Mouse (Mus musculus) A20 (cell line): ENCODE measurements at regions not wholly inside any gene's neighbourhood (a gene's known extent, or its start where the extent isn't known, plus 50 kb on each side); places are given as distances from the start of the nearest gene placed in this dataset.

ENCODE experiments used
- DNase-seq: peaks from one replicate; pipeline ENCODE4 v3.0.0-alpha.2; 2011; ENCODE audit warnings: low read depth, low spot score

DNA sequence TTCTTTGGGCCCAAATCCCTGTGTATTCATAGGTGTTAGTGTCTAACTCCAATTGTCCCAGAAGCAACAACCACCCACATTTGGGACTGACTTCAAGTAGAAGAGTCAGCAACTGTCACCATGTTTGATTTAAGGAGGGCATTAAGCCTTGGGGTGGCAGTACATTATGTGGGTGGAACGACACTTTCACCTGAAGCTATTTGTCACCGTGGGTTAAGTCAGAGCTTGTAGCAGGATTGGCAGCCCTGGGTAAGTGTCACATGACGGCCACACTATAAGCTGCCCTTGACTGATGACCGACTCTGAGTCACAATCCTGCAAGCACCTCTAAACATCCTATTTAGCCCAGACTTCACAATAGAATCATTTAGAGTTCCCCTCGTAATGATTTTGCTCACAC lies 236.7 kb upstream of the A1bg start:
- no peak for DNase-seq

DNA sequence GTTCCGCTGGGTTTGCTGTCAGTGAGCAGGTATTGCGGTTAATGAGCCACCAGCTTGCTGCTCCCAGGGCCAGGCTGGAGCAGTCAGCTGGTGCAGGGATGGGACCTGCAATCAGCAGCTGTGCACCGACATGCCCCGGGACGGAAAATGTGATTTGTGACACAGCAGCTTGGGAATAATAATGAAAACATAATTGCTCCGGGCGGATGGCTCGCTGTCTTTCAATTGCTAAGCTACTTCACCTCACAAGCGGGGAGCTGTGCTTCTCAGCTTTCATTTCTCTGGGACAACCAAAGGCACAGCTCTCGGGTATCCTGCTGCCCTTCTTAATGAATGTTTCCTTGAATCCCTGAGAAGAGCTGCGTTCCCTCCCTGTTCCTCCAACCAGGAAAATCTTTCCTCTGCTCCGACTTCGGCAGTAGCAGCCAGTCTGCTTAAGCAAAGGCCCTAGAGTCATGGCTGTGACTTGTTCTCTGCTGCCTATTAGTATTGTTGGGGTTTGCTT lies 235.3 kb upstream of the A1bg start:
- no peak for DNase-seq

DNA sequence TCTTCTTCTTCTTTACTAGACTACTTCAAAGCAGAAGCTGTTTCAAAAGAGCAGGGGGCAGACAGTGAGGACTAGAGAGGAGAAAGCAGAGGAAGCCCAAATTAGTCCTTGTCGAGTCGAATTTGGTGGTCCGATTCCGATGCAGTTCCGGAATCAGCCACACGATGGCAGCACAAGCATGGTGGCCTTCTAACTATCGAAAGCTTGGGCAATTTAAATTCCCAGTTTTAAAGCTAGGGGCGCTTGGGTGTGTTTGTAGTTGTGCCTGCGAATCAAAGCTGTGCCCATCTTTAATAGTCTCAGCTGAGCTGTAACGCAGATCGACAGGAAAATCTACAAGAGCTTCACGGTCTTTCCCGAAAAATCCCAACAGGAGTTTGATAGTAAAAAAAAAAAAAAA lies 234.7 kb upstream of the A1bg start:
- peak; percentile 58 for DNase-seq

DNA sequence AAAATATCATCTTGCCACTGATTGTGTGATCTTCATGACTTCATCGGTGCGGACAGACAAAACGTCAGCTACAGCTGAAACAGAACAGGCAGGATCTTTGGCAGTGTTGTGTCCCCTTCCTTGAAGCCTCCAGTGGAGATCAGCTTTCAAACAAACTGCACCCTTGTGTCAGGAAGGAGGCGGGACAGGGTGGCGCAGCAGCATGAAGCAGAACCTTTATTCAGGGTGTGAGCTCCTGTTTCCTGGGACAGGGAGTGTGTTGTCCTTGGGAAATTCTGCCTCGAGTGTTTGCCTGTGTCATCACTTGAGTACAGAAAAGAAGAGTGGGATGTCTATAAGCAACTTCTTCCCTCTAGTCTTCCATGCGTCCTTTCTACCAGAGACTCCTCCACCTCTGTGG lies 232.7 kb upstream of the A1bg start:
- no peak for DNase-seq

DNA sequence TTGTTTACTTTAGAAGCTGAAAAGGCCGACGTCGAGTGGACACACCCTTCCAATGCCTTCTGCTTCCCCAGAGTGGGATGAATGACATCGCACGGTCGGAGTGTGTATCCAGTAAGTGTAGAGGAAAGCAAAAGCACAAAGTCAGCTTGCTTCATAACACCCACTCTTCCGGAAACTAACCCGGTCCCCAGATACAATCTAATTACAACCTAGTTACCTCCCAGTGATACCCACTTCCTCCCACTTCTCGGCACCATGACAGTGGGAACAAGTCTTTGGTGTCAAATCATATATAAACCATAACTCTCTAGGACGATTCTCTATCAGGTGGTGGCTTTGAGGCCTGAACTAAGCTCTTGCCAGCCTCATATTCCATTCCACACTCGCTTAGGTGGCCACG lies 231.4 kb upstream of the A1bg start:
- DNase-seq, result no peak

DNA sequence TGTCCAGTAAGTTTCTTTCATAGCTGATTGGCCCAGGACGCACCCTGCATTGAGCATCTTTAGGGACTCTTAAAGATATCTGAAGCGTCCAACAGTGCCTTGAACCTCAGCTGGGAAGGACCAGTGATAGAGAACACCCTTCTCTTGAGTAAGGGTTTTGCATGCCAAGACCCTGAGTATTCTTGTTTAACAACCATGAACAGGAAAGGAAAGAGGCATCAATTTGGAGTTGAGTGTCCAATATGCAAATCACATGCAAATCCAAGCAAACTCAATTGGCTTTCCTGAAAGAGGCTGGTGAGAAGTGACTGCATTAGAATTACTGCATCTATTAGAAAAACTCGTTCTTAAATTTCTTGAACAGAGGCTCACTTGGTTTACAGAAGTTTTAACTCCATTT lies 220.0 kb upstream of the A1bg start:
- DNase-seq, result no peak

DNA sequence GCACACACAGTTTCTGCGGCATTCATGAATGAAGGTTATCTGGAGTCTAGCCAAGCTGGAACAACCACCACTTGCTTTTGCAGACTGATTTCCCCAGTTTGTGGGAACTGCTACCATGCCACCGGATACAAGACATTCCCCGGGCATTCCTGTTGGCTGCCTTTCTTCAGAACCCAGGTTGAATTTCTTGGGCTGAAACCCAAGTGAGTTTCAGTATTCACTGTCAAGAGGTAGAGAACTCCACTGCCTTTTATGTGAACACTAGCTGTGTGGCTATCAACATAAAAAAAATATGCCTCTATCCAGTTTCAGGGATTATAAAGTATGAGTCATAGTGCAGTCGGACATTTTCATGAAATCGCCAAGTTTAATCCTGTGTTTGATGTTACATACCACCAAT lies 216.3 kb upstream of the A1bg start:
- DNase-seq, result no peak

DNA sequence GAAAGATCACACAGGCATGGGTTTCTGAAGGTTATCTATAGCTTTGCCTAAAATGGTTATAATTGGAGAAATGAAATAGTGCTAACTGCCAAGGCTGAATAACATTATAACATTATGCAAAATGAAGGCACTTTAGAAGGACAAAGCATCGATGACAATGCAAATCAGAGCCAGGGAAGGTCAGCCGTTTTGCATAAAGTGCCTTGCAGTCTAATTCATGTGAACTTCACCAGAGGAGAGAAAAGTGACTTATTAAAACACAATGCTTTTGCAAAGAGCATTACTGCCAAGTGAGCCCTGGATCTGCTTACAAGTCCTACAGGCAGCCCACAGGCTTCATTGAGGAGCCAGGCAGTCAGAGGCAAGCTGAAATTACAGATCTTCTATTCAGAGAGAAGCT lies 214.0 kb upstream of the A1bg start:
- no peak for DNase-seq

DNA sequence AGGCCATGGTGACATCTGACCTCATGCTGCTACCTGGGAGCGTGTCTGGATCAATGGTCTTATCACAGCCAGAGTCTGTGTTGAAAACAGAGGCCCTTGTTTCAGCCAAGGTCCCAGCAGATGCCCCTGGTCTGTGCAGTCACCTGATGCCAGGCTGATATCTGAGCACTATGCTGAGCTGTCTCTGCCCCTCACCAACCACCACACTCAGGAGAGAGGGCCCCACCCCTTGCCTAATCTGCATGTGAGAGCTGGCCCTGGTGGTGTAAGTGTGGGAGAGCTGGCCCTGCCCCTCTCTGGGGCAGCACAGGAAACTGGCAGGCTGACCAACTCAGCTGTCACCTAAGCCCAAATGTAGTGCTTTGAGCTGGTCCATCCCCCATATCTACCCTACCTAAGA lies 210.5 kb upstream of the A1bg start:
- no peak for DNase-seq

DNA sequence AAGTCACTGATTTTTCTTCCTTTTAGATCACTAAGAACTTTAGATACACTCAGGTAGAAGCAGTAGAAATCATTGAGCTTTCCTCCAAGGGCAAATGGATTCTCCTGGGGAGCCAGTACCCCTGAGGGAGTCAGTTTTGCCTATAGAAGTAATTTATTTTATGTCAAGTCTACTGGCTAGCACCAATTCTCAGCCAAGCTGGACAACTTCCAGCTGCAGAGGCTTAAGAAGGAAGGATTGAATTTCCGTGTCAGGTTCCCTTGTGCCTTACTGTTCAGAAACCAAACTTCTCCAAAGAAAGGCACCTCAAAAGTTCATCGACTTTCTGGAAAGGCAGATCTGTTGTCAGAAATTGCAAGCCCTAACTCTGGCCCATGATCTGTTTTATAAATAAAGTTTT lies 205.2 kb upstream of the A1bg start:
- no peak for DNase-seq

DNA sequence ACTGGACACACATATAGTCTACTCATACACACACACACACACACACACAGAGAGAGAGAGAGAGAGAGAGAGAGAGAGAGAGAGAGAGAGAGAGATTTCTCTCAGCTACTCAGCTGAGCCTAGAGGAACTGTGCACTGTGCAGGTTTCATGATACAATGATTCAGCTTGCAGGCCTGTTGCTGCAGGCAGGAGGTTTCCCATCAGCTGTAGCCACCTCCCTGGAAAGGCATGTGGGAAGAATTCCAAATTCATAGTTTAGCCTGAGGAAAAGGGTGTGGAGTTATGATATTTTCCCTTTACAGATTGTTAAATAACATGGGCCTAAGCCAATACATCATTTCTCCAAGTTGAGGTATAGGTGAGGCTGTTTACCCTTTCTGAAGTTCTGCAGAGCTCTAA lies 204.3 kb upstream of the A1bg start:
- DNase-seq, result no peak

DNA sequence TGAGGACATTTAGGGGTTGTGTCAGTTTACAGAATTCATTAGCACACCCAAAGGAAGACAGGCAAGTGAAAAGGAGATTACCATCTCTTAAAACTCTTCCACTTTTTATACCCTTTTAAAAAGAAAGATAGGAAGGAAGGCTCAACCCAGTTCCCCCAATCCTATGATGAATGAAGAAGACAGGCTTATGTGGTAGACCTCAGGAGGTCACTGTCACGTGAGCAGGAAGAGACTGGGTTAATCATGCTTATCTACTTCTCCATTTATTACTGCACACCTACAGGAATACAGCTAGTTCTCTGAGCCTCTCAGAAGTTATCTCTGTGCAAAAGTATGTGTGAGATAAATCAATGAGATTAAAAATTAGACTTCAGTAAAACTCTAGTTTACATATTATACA lies 194.1 kb upstream of the A1bg start:
- DNase-seq, result no peak

DNA sequence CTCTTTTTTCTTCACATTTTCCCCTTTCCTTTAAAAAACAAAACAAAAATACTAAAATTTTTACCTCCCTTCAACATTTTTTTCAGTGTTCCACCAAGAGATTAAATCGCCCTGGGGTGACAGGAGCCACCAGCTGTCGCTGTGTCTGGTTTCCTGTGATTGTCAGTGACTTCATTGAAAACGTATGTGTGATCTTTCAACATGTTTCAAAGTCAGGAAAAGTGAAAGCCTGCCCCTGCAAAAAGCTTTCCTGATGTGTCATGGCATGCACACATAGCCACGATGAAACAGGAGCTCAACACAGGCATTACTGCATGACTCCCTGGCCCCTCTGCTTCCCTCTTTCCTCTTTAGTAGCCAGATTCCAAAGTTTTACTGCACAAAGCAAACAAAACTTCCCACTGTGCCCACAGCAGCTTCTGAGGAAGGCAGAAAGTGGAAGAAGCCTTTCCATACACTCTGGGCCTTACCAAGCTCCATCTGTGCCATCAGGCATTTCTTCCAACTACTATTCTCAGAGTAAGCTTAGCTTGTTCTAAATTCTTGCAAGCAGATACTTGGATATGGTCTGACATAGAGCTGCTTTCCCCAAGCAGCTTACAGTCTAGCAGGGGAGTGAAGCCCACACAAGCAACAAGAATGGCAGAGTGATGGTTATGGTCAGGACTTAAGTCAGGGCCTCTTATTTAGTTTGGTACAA lies 186.8 kb upstream of the A1bg start:
- DNase-seq, result no peak

DNA sequence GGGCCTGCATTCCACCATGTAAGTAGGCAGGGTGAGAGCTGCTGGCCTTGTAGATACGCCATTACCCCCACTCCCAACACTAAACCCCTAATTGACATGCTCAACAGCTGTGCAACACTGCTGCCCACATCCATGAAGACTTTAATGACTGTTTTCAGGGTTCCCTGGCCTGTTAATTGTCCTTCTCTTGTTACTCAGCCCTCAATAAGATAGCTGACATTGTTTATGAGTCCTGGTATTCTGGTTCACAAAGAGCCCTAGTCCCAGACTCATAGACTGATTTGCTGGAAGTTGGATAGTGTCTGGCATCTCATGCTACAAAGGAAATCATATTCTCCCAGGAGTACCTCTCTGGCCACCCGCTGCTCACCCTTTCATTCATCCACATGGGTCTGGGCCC lies 186.1 kb upstream of the A1bg start:
- no peak for DNase-seq

DNA sequence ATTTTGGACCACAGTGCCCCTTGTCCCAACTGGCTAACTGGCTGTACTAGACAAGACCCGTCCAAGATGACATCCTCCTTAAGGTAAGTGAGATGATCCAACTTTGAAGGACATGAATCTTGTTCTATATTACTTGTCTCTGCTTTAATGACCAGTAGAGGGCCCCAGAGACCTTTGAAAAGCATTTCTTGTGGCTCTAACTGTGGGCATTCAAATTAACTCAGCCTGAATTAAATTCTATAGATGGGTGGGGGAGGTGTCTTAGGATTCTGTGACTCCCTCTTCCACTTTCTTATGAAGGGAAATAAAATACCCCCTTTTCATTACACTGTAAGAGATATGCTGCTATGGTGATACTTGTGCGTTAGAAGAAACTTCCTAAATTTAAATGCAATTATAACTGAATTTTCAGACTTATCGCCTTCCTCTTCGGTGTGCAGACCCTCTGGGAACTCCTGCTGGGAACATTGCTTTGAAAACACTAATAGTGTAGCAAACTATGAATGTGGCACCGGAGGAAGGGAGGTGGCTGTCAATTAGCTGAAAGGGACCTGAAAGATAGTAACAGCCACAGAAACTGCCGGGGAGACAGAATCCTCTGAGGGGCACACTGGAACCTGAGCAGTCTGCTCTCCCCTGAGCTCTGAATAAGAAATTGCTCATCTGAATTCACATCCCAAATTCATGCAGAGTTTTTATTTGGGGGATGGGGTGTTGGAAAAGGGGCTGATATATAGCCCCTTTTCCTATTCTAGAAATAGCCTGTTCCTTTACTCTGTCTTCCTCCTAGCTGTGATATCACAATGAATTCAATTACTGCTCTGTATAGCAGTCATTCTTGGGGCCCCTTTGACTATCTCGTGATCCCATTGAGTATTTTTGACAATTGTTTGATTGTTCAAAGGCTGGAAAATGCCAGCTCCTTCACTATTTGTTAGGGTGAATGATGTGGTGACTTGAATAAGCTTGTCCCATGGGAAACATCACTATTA lies 179.9 kb upstream of the A1bg start:
- DNase-seq, result peak; percentile 2

DNA sequence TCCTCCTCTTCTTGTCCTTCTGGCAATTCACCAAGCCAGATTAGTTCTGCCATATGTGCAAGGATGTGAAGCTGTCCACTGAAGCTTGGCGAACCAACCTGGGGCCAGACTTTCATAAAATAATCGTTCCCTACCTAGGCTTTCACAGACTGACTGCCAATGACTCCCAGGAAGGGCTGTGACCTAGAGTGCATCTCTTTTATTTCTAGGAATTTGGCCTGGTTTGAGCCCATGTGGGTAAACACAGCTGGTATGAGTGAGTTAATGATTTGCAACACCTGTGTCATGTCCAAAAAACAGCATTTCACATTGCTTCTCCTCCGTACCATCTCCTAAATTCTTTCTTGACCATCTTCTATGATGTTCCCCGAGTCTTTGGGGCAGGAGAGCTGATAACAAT lies 178.0 kb upstream of the A1bg start:
- DNase-seq, result no peak

DNA sequence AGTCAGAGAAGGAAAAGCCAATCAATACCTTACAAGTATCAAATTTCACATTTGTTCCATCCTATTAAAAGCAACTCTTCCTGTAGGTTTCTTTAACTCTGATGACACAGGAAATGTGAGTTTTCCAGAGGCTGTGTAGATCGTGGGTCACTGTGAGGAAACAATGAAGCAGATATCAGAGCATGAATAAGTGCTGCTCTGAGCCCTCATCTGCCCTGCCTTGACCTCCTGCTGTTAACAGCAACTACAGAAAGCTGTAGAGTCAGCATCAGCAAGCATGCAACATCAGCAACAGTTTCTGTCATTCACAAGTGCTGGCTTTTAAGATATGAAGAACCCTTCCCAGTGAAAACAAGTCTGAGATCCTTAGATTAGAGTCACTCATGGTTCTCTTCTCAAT lies 176.2 kb upstream of the A1bg start:
- no peak for DNase-seq

DNA sequence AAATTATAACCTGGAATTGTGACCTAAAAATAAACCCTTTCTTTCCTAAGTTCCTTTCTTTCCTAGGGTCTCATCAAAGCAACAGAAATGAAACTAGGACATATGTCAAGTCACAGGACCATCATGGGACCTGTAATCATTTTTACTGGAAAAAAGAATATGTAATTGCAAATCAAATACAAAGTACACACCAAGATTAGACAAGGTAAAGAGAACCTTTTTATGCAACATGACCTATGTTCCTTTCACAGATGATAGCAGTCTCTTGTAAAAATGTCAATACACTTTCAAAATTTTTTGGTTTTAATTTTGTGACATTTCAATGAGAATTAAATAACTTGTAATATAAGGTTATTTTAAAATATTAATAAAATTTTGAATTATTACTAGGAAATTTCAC lies 175.7 kb upstream of the A1bg start:
- no peak for DNase-seq

DNA sequence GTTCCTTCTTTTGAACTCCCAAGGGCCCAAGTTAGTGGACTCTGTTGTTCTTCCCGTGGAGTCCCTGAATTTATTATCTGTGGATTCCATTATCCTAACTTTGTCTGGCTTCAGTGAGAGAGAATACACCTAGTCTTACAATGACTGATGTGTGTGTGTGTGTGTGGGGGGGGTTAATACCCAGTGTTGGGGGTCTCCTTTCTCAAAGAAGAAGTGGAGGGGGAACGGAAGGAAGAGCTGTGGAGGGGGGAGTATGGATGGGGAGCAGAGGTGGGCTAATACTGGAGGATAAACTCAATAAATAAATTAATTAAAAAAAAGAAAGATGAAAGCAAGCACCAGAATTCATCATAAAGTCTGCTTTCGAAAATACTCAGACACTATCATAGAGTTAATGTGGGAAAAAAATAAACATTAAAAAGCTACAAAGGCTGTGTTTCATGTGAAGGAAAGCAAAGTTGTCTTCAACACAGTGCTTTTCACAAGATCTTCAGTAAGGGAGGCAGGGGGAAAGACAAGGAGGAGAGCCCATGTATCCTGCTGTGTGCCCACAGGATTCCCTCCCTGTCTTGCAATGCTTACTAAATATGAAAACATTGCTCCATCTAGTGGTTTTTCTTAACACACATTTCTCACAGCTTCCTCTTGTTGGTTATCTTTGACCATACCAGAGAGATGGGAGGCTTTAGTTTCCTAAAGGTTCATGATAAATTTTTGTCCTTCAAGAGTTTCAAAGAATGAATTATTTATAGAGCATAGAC lies 173.4 kb upstream of the A1bg start:
- DNase-seq, result no peak

DNA sequence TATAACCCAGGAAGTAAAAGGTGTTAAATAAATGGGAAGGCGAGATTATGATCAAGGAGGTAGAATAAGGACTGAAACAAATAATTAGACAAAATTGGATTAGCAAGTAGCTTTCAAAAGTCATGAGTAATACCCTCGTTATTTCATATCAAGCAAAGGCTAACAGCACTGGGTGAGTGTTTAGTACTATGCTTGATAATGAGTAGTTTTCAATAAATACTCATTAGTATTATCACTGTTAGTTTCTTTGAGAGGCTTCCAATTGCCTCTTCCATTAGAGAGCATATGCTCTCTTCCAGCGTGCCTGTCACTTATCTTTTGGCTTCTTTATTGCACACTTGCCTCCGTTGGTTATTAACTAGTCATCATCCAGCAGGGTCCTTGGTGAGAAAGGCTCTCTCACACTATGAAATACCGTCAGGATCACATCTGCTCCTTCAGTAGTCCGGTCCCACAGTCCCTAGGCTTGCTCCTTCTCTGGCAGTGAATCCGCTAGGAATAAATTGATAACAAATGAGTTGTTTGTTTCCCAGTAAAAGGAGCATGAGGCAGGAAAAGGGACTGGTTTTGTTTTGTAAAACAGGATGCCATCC lies 132.3 kb upstream of the A1bg start:
- no peak for DNase-seq

DNA sequence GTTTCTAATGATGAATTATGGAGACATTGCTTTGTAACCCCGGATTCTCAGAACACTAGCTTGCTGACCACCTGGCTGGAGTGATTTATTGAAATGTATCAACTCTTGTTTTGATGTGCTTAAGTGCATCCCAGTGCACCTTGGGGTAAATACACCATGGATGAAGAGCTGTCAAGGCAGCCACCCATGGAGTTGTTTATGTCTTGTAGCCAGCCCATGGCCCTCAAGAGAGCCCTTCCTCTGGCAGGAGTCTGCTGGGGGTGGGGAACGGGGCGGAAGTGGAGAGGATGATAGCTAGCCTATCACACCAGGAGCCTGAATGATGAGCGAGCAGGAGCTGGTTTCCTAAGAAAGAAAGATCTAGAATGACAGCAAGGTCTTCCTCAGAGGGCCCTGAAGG lies 128.6 kb upstream of the A1bg start:
- no peak for DNase-seq

DNA sequence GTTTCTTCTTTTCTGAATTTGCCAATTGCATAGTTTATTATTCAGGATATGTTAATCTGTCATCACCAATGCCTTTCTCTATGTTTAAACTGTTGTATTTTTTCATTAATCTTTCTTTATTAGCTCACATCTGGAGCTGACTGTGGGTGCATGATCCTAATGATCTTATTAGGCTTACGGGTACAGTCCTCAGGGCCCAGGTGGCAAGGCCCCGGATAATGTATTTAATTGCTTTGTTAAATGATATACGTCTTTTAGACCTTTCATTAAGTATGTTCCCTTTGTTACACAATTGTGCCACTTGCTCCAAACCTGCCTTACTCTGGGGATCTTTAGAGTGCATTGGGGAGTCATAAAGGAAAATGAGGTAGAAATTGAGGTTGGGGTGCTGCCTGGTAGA lies 86.7 kb upstream of the A1bg start:
- DNase-seq, result no peak
